Mouse (Mus musculus): ENCODE measurements around the gene Gpr171.

DNA sequence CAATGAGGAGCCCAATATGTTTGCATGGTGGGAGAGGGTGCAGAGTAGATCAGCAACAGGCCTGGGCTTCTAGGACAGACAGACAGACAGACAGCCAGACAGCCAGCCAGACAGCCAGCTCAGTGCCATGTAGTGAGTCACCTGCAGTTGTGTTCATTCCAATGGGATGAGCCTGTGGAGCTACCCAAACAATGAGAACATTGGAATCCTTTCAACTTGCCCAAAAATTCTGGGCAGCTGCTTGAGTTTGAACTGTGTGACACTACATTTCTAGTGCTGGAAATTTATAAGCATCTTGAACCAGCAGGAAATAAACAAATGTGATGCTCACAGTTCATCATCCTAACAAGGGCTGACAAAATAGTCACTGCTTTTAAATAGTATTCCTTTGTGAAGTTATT is 38.0 kb upstream of the Gpr171 start:
- TF ChIP-seq CTCF (IDR thresholded peaks at IDR 0.05; ENCODE audit: borderline replicate concordance, extremely low read depth, insufficient read depth, insufficient read length) (no peak), POLR2A (IDR thresholded peaks at IDR 0.05; ENCODE audit: borderline replicate concordance, extremely low read depth, insufficient read depth, insufficient read length, poor library complexity, severe bottlenecking) (no peak)
